Mouse (Mus musculus) hematopoietic stem cell, adult 5-6 weeks (primary cell): Measurements from ENCODE around the gene Kansl2. TPM values are rescaled to one million over a fixed set of nuclear protein-coding genes. Genes with fewer than 3 reads are reported as not detected.
"Not testable (repeated sequence)": the region's sequence is repeated elsewhere in the genome, so short reads cannot be mapped to it uniquely, and the experiment has no call there.

Experiments
- ATAC-seq, 2 experiments: fragments of 125-278 bp in 1 of 2; replicated peaks in 1 of 2; 2 replicates each; pipeline ENCODE4 v1.8.0; 2016 to 2017; ENCODE audit warnings: inconsistent platforms in 2 of 2, mild to moderate bottlenecking in 2 of 2, moderate number of reproducible peaks in 2 of 2, low read depth in 1 of 2, moderate TSS enrichment in 1 of 2; ENCODE audit not compliant: low FRiP score in 2 of 2, poor library complexity in 2 of 2, severe bottlenecking in 2 of 2, insufficient read depth in 1 of 2, low TSS enrichment in 1 of 2
- total RNA-seq: library from RNA; stranded (forward); fragments of 172-1452, 232-1000 nt; gene quantifications from 2 replicates; pipeline ENCODE4 v1.2.3, GENCODE M21; 2017

Kansl2 gene
- total RNA-seq, 1 experiment from 2014 or later: 57.8 TPM

- no peak for ATAC-seq
Observed at GRCm38 (mm10) chr15:98543341-98543740, 9.3 kb upstream of the Kansl2 start.

- ATAC-seq: no peak; a peak in 1 of 4 replicates
Observed at GRCm38 (mm10) chr15:98541064-98541463, 7.0 kb upstream of the Kansl2 start.

- no peak for ATAC-seq
Observed at GRCm38 (mm10) chr15:98537923-98538322, 3.9 kb upstream of the Kansl2 start.

- ATAC-seq: no peak
Observed at GRCm38 (mm10) chr15:98536828-98537510, 2.9 kb upstream of the Kansl2 start.

GRCm38 (mm10) chr15:98535921-98536320, 1.9 kb upstream of the Kansl2 start:
- ATAC-seq: no peak

- no peak for ATAC-seq
Observed at GRCm38 (mm10) chr15:98533035-98533531, 981 bp downstream of the Kansl2 start.

- no peak for ATAC-seq
Observed at GRCm38 (mm10) chr15:98532281-98532680, 1.8 kb downstream of the Kansl2 start.

GRCm38 (mm10) chr15:98528066-98528563, 5.9 kb downstream of the Kansl2 start:
- no peak for ATAC-seq

- ATAC-seq: no peak
Observed at GRCm38 (mm10) chr15:98527056-98527771, 6.8 kb downstream of the Kansl2 start.

- no peak; a peak in 1 of 4 replicates for ATAC-seq
Observed at GRCm38 (mm10) chr15:98526057-98526456, 8.0 kb downstream of the Kansl2 start.

- no peak for ATAC-seq
Observed at GRCm38 (mm10) chr15:98521245-98521644, 12.8 kb downstream of the Kansl2 start.

GRCm38 (mm10) chr15:98517380-98518355, 16.4 kb downstream of the Kansl2 start:
- ATAC-seq: peak; percentile 33 to 68; a peak in 3 of 4 replicates

GRCm38 (mm10) chr15:98514845-98515244, 19.2 kb downstream of the Kansl2 start:
- not testable (repeated sequence) for ATAC-seq

- peak in 1 of 2 experiments; percentile 18; a peak in 1 of 4 replicates for ATAC-seq
Observed at GRCm38 (mm10) chr15:98514146-98514545, 19.9 kb downstream of the Kansl2 start.

GRCm38 (mm10) chr15:98513676-98514075, 20.4 kb downstream of the Kansl2 start:
- ATAC-seq: not testable (repeated sequence)

GRCm38 (mm10) chr15:98512799-98513321, 21.2 kb downstream of the Kansl2 start:
- ATAC-seq: peak in 1 of 2 experiments; percentile 24; a peak in 1 of 4 replicates

- ATAC-seq: no peak
Observed at GRCm38 (mm10) chr15:98512232-98512631, 21.8 kb downstream of the Kansl2 start.
